Mouse (Mus musculus) liver, postnatal 0 days (tissue): ENCODE data around the gene Nsun2.

ENCODE experiments used
- CTCF ChIP-seq: sonication (generic); IDR thresholded peaks from 2 replicates; pipeline ENCODE4 v1.5.1; 2016; ENCODE audit warnings: antibody characterized with exemption, low read depth
- EP300 ChIP-seq: IDR thresholded peaks from 2 replicates; pipeline ENCODE4 v1.6.1; 2016; ENCODE audit warnings: antibody characterized with exemption, low read depth, mild to moderate bottlenecking

DNA sequence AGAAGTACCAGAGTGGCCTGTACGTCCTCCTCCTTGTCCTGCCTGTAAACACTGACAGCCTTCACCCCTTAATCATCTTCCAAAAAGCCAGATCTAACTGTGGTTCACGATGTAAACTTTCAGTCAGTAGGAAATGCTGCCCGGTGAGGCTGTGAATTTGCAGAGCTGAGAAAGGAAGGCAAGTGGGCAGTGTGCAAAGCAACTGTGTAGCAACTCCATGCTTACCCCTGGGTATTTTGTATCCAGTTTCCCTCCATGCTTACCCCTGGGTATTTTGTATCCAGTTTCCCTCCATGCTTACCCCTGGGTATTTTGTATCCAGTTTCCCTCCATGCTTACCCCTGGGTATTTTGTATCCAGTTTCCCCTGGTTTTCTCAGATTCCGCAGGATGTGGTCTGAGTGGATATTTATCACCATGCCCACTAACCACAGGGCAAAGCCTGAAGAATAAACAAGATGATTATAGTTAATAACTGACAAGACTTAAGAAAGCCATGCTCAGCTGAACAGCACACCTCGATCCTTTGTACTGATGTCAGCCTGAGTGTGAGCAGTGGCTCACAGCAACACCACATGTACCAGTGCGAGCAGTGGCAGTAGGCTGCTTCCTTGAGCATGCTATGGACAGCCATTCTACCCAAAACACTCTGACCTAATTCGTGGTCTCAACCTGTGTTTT, 61.2 kb downstream of the Nsun2 start:
- TF ChIP-seq CTCF: no peak
- no peak for TF ChIP-seq EP300
